Mouse (Mus musculus): ENCODE data around the gene Cnot1. TPM values are rescaled to one million over a fixed set of nuclear protein-coding genes. Genes with fewer than 3 reads are reported as not detected.

Gene Cnot1
- total and polyA plus RNA-seq, 3 experiments = 142 to 182 (median 146) TPM

DNA sequence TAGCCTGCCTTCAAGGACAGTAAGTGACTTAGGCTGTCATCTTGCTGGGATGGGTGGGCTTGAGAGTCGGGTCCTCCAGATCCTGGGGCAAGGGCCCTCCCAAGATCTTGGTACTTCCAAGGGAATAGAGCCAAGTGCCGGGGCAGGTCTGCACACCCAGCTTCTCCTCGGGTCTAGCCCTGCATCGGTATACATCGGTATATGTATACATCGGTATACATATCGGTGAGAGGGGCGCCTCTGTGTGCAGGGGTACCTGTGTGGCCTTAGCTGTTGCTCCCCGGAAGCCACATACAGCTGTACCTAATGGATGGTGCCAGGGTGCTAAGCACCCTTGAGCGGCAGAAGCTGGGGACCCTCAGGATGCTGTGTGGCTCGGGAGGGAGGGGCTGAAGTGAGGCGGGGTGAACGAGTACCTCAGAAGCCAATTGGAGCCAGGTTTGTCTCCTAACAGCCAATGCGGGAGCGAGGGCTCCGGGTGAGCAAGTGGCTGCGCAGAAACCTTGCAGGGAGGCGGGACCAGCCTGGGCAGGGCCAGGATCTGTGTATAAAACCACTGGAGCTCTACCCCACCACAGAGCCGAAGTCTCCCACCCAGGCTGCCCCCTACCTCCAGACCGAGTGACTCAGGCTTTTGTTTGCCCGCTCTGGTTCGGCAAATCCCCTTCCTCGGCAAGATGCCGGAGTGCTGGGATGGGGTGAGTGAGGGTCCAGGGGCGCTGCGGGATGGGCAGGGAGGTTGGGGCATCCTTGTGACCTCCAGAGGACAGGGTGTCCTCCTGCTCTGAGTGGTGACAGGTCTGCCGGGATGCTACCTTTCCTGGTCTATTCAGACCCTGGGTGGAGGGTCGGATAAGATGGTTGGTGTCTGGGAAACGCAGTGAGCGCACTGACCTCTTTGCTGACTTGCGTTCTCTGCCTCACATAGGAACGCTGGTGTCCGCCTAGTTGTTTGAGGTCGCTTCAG is 104.5 kb downstream of the Cnot1 start:
- H3K4me2 ChIP-seq (ENCODE audit: insufficient read depth, low read depth, poor library complexity, severe bottlenecking) = peak overlapping the region; percentile 89
- in situ Hi-C loops (cut with MboI; ENCODE audit: low pct_ligation_motif_present, low pct_unique_long_range_greater_than_20kb, low sequenced_read_pairs) = no loop called here
- peaks cover 46% of the 10 kb centered on the region for H3K27me3 ChIP-seq (replicated peaks)
- DNase-seq (ENCODE audit: extremely low read depth) = peak; percentile 80
- H3K36me3 ChIP-seq (replicated peaks in 1 of 2; ENCODE audit: control insufficient read depth in 1 of 2, insufficient read depth in 1 of 2, low read length in 1 of 2) = no peaks in the 10 kb centered on the region
- H3K27ac ChIP-seq (ENCODE audit: insufficient read depth, low read depth) = no peak overlapping the region
- dilution Hi-C loops (cut with MboI; ENCODE audit: extremely low pct_ligation_motif_present, extremely low pct_unique_long_range_greater_than_20kb, low sequenced_read_pairs) = no loop called here
- peak overlapping the region; percentile 49 for H3K9ac ChIP-seq (ENCODE audit: insufficient read depth, low read depth)
- TF ChIP-seq POLR2A (IDR thresholded peaks at IDR 0.05; ENCODE audit: low read depth, low read length) (peak; percentile 43; the same call in 1 of the 2 replicates), TBP (conservative IDR thresholded peaks at IDR 0.05; ENCODE audit: low read depth, low read length) (peak; percentile 81), MAZ (IDR thresholded peaks at IDR 0.05; ENCODE audit: low read depth, low read length) (no peak), NRF1 (IDR thresholded peaks at IDR 0.05; ENCODE audit: low read depth, low read length) (peak; percentile 79), CHD2 (IDR thresholded peaks at IDR 0.05; ENCODE audit: low read length) (peak; percentile 60; the same call in 1 of the 2 replicates)
- H3K79me2 ChIP-seq (replicated peaks; ENCODE audit: control insufficient read depth, extremely low read depth, insufficient read depth, poor library complexity, severe bottlenecking) = no peaks in the 10 kb centered on the region
- peak overlapping the region; percentile 59 to 71 (median 63) for H3K4me3 ChIP-seq (replicated peaks in 1 of 3; ENCODE audit: low read depth in 2 of 3, low read length in 2 of 3, poor library complexity in 1 of 3)
- H3K4me1 ChIP-seq (ENCODE audit: control insufficient read depth in 1 of 2, insufficient read depth in 2 of 2) = peaks cover 7 to 22% of the 10 kb centered on the region in 2 experiments
- no peaks in the 10 kb centered on the region for H3K9me3 ChIP-seq (replicated peaks; ENCODE audit: low read length)

DNA sequence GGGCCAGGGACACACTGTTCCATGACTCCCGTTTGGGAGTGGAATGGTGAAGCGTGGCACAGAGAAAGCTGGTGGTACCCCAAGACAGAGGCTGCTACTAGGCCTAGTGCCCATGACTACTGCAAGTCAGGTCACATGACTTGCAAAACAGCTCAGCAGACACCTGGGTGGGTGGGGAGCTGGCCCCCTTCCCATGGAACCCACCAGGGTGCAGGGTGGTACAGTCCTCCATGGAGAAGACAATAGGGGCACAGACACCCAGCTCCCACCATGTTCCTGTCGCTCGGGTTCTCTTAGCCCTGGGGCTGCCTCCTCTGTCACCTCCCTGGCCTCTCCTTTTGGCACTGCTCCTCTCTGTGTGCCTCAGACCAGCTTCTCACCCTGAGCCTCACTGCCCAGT is 105.5 kb downstream of the Cnot1 start:
- in situ Hi-C loops (cut with MboI; ENCODE audit: low pct_ligation_motif_present, low pct_unique_long_range_greater_than_20kb, low sequenced_read_pairs) (no loop called here), dilution Hi-C loops (cut with MboI; ENCODE audit: extremely low pct_ligation_motif_present, extremely low pct_unique_long_range_greater_than_20kb, low sequenced_read_pairs) (no loop called here)
- H3K27ac ChIP-seq (ENCODE audit: insufficient read depth, low read depth) = no peak overlapping the region

DNA sequence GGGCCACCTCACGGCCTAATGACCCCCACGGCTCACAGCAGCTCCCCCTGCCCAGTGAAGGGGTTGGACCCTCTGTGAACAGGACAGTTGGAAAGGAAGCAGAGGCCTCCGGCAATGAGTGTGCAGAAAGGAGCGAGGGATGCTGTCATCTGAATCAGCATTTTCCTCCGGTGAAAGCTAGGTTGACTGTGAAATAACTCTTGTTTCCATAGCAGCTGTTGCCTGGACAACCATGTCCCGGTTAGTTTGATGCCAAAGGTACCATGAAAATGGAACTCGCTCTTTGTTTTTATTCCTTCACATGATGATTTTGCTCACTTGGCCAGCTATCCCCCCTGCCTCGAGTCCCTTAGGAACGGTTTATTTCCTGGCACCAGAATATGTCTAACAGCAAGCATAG is 107.0 kb downstream of the Cnot1 start:
- H3K9me3 ChIP-seq (replicated peaks; ENCODE audit: low read length) = no peaks in the 10 kb centered on the region
- H3K36me3 ChIP-seq (replicated peaks in 1 of 2; ENCODE audit: control insufficient read depth in 1 of 2, insufficient read depth in 1 of 2, low read length in 1 of 2) = no peaks in the 10 kb centered on the region
- no peak overlapping the region for H3K4me3 ChIP-seq (replicated peaks in 1 of 3; ENCODE audit: low read depth in 2 of 3, low read length in 2 of 3, poor library complexity in 1 of 3)
- no peaks in the 10 kb centered on the region for H3K79me2 ChIP-seq (replicated peaks; ENCODE audit: control insufficient read depth, extremely low read depth, insufficient read depth, poor library complexity, severe bottlenecking)
- H3K4me1 ChIP-seq (ENCODE audit: control insufficient read depth in 1 of 2, insufficient read depth in 2 of 2) = peaks cover 7 to 29% of the 10 kb centered on the region in 2 experiments
- peaks cover 49% of the 10 kb centered on the region for H3K27me3 ChIP-seq (replicated peaks)
- no peak overlapping the region for H3K4me2 ChIP-seq (ENCODE audit: insufficient read depth, low read depth, poor library complexity, severe bottlenecking)
- dilution Hi-C loops (cut with MboI; ENCODE audit: extremely low pct_ligation_motif_present, extremely low pct_unique_long_range_greater_than_20kb, low sequenced_read_pairs) (no loop called here), in situ Hi-C loops (cut with MboI; ENCODE audit: low pct_ligation_motif_present, low pct_unique_long_range_greater_than_20kb, low sequenced_read_pairs) (no loop called here)
- no peak for DNase-seq (ENCODE audit: extremely low read depth)
- no peak overlapping the region for H3K9ac ChIP-seq (ENCODE audit: insufficient read depth, low read depth)
- H3K27ac ChIP-seq (ENCODE audit: insufficient read depth, low read depth) = no peak overlapping the region
- TF ChIP-seq PAX5 (IDR thresholded peaks at IDR 0.05; ENCODE audit: low read length) = no peak
- no peak for TF ChIP-seq NELFE (IDR thresholded peaks at IDR 0.05; ENCODE audit: low read depth, low read length)
- TF ChIP-seq ETS1 (conservative IDR thresholded peaks at IDR 0.05; ENCODE audit: low read depth, low read length) = no peak
- no peak for TF ChIP-seq EP300 (IDR thresholded peaks at IDR 0.05; ENCODE audit: low read length)
- peak; percentile 56; the same call in 1 of the 2 replicates for TF ChIP-seq MXI1 (IDR thresholded peaks at IDR 0.05; ENCODE audit: low read depth, low read length)
- TF ChIP-seq MYC (IDR thresholded peaks at IDR 0.05; ENCODE audit: low read depth, low read length) = no peak
- TF ChIP-seq MAFK (IDR thresholded peaks at IDR 0.05; ENCODE audit: insufficient replicate concordance, low read length) = peak; percentile 30; the same call in 1 of the 2 replicates
- TF ChIP-seq ZMIZ1 (IDR thresholded peaks at IDR 0.05; ENCODE audit: low read depth, low read length) = no peak
- TF ChIP-seq JUN (IDR thresholded peaks at IDR 0.05; ENCODE audit: insufficient read depth, low read depth, low read length) = no peak
- TF ChIP-seq UBTF (IDR thresholded peaks at IDR 0.05; ENCODE audit: low read depth, low read length) = no peak
- no peak for TF ChIP-seq ELF1 (IDR thresholded peaks at IDR 0.05; ENCODE audit: low read depth, low read length)

More for the DNA sequence above, 105.5 kb downstream of the Cnot1 start:
- no peaks in the 10 kb centered on the region for H3K36me3 ChIP-seq (replicated peaks in 1 of 2; ENCODE audit: control insufficient read depth in 1 of 2, insufficient read depth in 1 of 2, low read length in 1 of 2)
- peaks cover 51% of the 10 kb centered on the region for H3K27me3 ChIP-seq (replicated peaks)
- H3K9me3 ChIP-seq (replicated peaks; ENCODE audit: low read length) = no peaks in the 10 kb centered on the region
- no peak for DNase-seq (ENCODE audit: extremely low read depth)
- H3K9ac ChIP-seq (ENCODE audit: insufficient read depth, low read depth) = no peak overlapping the region
- no peaks in the 10 kb centered on the region for H3K79me2 ChIP-seq (replicated peaks; ENCODE audit: control insufficient read depth, extremely low read depth, insufficient read depth, poor library complexity, severe bottlenecking)
- H3K4me2 ChIP-seq (ENCODE audit: insufficient read depth, low read depth, poor library complexity, severe bottlenecking) = no peak overlapping the region
- no peak overlapping the region for H3K4me3 ChIP-seq (replicated peaks in 1 of 3; ENCODE audit: low read depth in 2 of 3, low read length in 2 of 3, poor library complexity in 1 of 3)
- peaks cover 7 to 29% of the 10 kb centered on the region in 2 experiments for H3K4me1 ChIP-seq (ENCODE audit: control insufficient read depth in 1 of 2, insufficient read depth in 2 of 2)
- TF ChIP-seq SIN3A (IDR thresholded peaks at IDR 0.05; ENCODE audit: low read length) (no peak), ZKSCAN1 (IDR thresholded peaks at IDR 0.05; ENCODE audit: borderline replicate concordance, low read depth, low read length) (no peak), JUND (conservative IDR thresholded peaks at IDR 0.05; ENCODE audit: low read depth, low read length) (no peak), BHLHE40 (IDR thresholded peaks at IDR 0.05; ENCODE audit: low read depth, low read length) (no peak), USF1 (IDR thresholded peaks at IDR 0.05; ENCODE audit: low read depth, low read length) (no peak; the same call in 1 of the 2 replicates)
